17 mouse cellular contexts compared by ENCODE assay signal in genomic region chr9:113421645-113422044, GRCm38 (mm10).
DNase-seq lines count a peak whose midpoint lies in the region; ATAC-seq and TF ChIP-seq lines count a peak whose summit lies in the region.
"Had no signal": no experiment of that assay in that cellular context is flagged by ENCODE, and none has a peak within 500 bp of the region (broad histone marks: within the 10 kb centered on the region; RNA-seq: fewer than 3 reads in every experiment).

No protein-coding gene starts in this region.

- no peaks in the 10 kb centered on the region for H3K36me3 ChIP-seq in forebrain, postnatal 0 days (ENCODE audit: insufficient read depth)
- H3K36me3 ChIP-seq in forebrain, embryonic 15.5 days = no peaks in the 10 kb centered on the region
- no peaks in the 10 kb centered on the region for H3K36me3 ChIP-seq in liver, postnatal 0 days (replicated peaks; ENCODE audit: insufficient read depth, low read length)
- no peaks in the 10 kb centered on the region for H3K36me3 ChIP-seq in liver, embryonic 12.5 days
- no peaks in the 10 kb centered on the region for H3K36me3 ChIP-seq in MEL (ENCODE audit: control insufficient read depth in 1 of 2, insufficient read depth in 2 of 2, low read length in 2 of 2)
- H3K36me3 ChIP-seq: embryonic facial prominence, embryonic 12.5 days; hindbrain, embryonic 15.5 days; kidney, embryonic 15.5 days; neural tube, embryonic 12.5 days had no signal

- H3K9me3 ChIP-seq in forebrain, postnatal 0 days (ENCODE audit: low read length) = no peaks in the 10 kb centered on the region
- H3K9me3 ChIP-seq in forebrain, embryonic 15.5 days = no peaks in the 10 kb centered on the region
- no peaks in the 10 kb centered on the region for H3K9me3 ChIP-seq in liver, postnatal 0 days (ENCODE audit: low read length)
- no peaks in the 10 kb centered on the region for H3K9me3 ChIP-seq in liver, embryonic 12.5 days (replicated peaks)
- no peaks in the 10 kb centered on the region for H3K9me3 ChIP-seq in MEL (replicated peaks; ENCODE audit: insufficient read depth, low read length)
- H3K9me3 ChIP-seq: embryonic facial prominence, embryonic 12.5 days; hindbrain, embryonic 15.5 days; kidney, embryonic 15.5 days; neural tube, embryonic 12.5 days had no signal

- no peak overlapping the region for H3K9ac ChIP-seq in forebrain, postnatal 0 days
- no peak overlapping the region for H3K9ac ChIP-seq in forebrain, embryonic 15.5 days (replicated peaks)
- no peak overlapping the region for H3K9ac ChIP-seq in liver, postnatal 0 days (replicated peaks)
- no peak overlapping the region for H3K9ac ChIP-seq in liver, embryonic 12.5 days
- H3K9ac ChIP-seq in MEL (ENCODE audit: control insufficient read depth, low read depth, low read length, poor library complexity, severe bottlenecking) = no peak overlapping the region
- H3K9ac ChIP-seq: embryonic facial prominence, embryonic 12.5 days; forebrain, embryonic 13.5 days; hindbrain, embryonic 15.5 days; kidney, embryonic 15.5 days; neural tube, embryonic 12.5 days had no signal

- peak; percentile 50 for TF ChIP-seq CTCF in forebrain, postnatal 0 days (IDR thresholded peaks at IDR 0.05; ENCODE audit: low read depth)
- TF ChIP-seq CTCF in liver, postnatal 0 days (IDR thresholded peaks at IDR 0.05; ENCODE audit: low read depth) = peak; percentile 29; the same call in 1 of the 2 replicates
- TF ChIP-seq CTCF in MEL (IDR thresholded peaks at IDR 0.05 in 2 of 3, conservative IDR thresholded peaks at IDR 0.05 in 1 of 3; ENCODE audit: control insufficient read depth in 1 of 3, insufficient read depth in 1 of 3, low read depth in 2 of 3, low read length in 3 of 3, poor library complexity in 1 of 3, severe bottlenecking in 1 of 3) = peak in 2 of 3 experiments; percentile 28 to 43; a peak in 3 of 6 replicates

- peak; percentile 45 for TF ChIP-seq RAD21 in MEL (IDR thresholded peaks at IDR 0.05; ENCODE audit: low read depth, low read length)

- no peak overlapping the region for H3K27ac ChIP-seq in forebrain, postnatal 0 days (ENCODE audit: low read depth, low read length)
- no peak overlapping the region for H3K27ac ChIP-seq in forebrain, embryonic 15.5 days (replicated peaks)
- H3K27ac ChIP-seq in liver, postnatal 0 days (ENCODE audit: low read depth) = no peak overlapping the region
- H3K27ac ChIP-seq in liver, embryonic 12.5 days = no peak overlapping the region
- H3K27ac ChIP-seq in MEL (ENCODE audit: control insufficient read depth, low read depth, low read length) = no peak overlapping the region
- H3K27ac ChIP-seq: embryonic facial prominence, embryonic 12.5 days; forebrain, embryonic 13.5 days; hindbrain, embryonic 15.5 days; kidney, embryonic 15.5 days; neural tube, embryonic 12.5 days had no signal

- no peaks in the 10 kb centered on the region for H3K27me3 ChIP-seq in forebrain, postnatal 0 days (ENCODE audit: insufficient read depth, low read length)
- no peaks in the 10 kb centered on the region for H3K27me3 ChIP-seq in forebrain, embryonic 15.5 days
- no peaks in the 10 kb centered on the region for H3K27me3 ChIP-seq in liver, postnatal 0 days (ENCODE audit: insufficient read depth, low read length)
- no peaks in the 10 kb centered on the region for H3K27me3 ChIP-seq in liver, embryonic 12.5 days (replicated peaks)
- no peaks in the 10 kb centered on the region for H3K27me3 ChIP-seq in MEL (ENCODE audit: control insufficient read depth in 1 of 2, insufficient read depth in 2 of 2, low read length in 2 of 2)
- H3K27me3 ChIP-seq: embryonic facial prominence, embryonic 12.5 days; forebrain, embryonic 13.5 days; hindbrain, embryonic 15.5 days; kidney, embryonic 15.5 days; megakaryocyte, embryonic 14.5 days; neural tube, embryonic 12.5 days had no signal

- TF ChIP-seq POLR2A in MEL (IDR thresholded peaks at IDR 0.05; ENCODE audit: control insufficient read depth in 1 of 2, insufficient read depth in 1 of 2, low read depth in 1 of 2, low read length in 2 of 2, poor library complexity in 1 of 2) = no peak

- H3K4me2 ChIP-seq in forebrain, postnatal 0 days (ENCODE audit: low read depth) = no peak overlapping the region
- H3K4me2 ChIP-seq in forebrain, embryonic 15.5 days (replicated peaks) = no peak overlapping the region
- H3K4me2 ChIP-seq in liver, postnatal 0 days (ENCODE audit: low read depth, low read length) = no peak overlapping the region
- H3K4me2 ChIP-seq in liver, embryonic 12.5 days = no peak overlapping the region
- H3K4me2 ChIP-seq: embryonic facial prominence, embryonic 12.5 days; forebrain, embryonic 13.5 days; hindbrain, embryonic 15.5 days; kidney, embryonic 15.5 days; neural tube, embryonic 12.5 days had no signal

- H3K4me1 ChIP-seq in forebrain, postnatal 0 days (ENCODE audit: insufficient read depth) = no peaks in the 10 kb centered on the region
- H3K4me1 ChIP-seq in forebrain, embryonic 15.5 days = no peaks in the 10 kb centered on the region
- H3K4me1 ChIP-seq in liver, postnatal 0 days (ENCODE audit: insufficient read depth) = no peaks in the 10 kb centered on the region
- no peaks in the 10 kb centered on the region for H3K4me1 ChIP-seq in liver, embryonic 12.5 days
- H3K4me1 ChIP-seq in MEL (ENCODE audit: control insufficient read depth in 1 of 2, insufficient read depth in 2 of 2, low read length in 2 of 2) = no peaks in the 10 kb centered on the region
- H3K4me1 ChIP-seq: embryonic facial prominence, embryonic 12.5 days; hindbrain, embryonic 15.5 days; kidney, embryonic 15.5 days; megakaryocyte, embryonic 14.5 days; neural tube, embryonic 12.5 days had no signal

- no peak for ATAC-seq in forebrain, postnatal 0 days
- ATAC-seq in forebrain, embryonic 15.5 days (replicated peaks) = no peak
- no peak for ATAC-seq in liver, postnatal 0 days
- ATAC-seq in liver, embryonic 12.5 days = no peak
- ATAC-seq: forebrain, embryonic 13.5 days had no signal

- DNase-seq in forebrain, postnatal 0 days = peak; percentile 46
- no peak for DNase-seq in liver, postnatal 0 days
- DNase-seq in MEL (ENCODE audit: low read depth, low spot score) = peak; percentile 38
- peak; percentile 3 for DNase-seq in induced T-regulatory cell, adult 2 months (ENCODE audit: low read depth)
- no peak for DNase-seq in right cerebral cortex, postnatal 10 days (ENCODE audit: low spot score in 2 of 2)
- no peak for DNase-seq in lung, postnatal 36 days
- DNase-seq: cerebellum, adult 11-12 months; gastrocnemius, postnatal 25 days; layer of hippocampus, adult 9-11 months had no signal

- no peak for TF ChIP-seq EP300 in liver, postnatal 0 days (IDR thresholded peaks at IDR 0.05; ENCODE audit: low read depth)
- TF ChIP-seq EP300 in MEL (IDR thresholded peaks at IDR 0.05; ENCODE audit: low read depth in 1 of 2, low read length in 2 of 2) = no peak

- H3K4me3 ChIP-seq in forebrain, postnatal 0 days (ENCODE audit: low read depth, low read length) = no peak overlapping the region
- no peak overlapping the region for H3K4me3 ChIP-seq in forebrain, embryonic 15.5 days
- H3K4me3 ChIP-seq in liver, postnatal 0 days (ENCODE audit: low read depth, low read length) = no peak overlapping the region
- no peak overlapping the region for H3K4me3 ChIP-seq in liver, embryonic 12.5 days
- no peak overlapping the region for H3K4me3 ChIP-seq in MEL (ENCODE audit: control insufficient read depth in 1 of 2, insufficient read depth in 1 of 2, low read depth in 2 of 2, low read length in 2 of 2)
- H3K4me3 ChIP-seq: embryonic facial prominence, embryonic 12.5 days; forebrain, embryonic 13.5 days; hindbrain, embryonic 15.5 days; kidney, embryonic 15.5 days; megakaryocyte, embryonic 14.5 days; neural tube, embryonic 12.5 days had no signal

- H3K79me2 ChIP-seq in MEL (ENCODE audit: control insufficient read depth, insufficient read depth, low read length, poor library complexity) = no peaks in the 10 kb centered on the region

TF ChIP-seq in MEL, 35 proteins besides CTCF, POLR2A, EP300 and RAD21:
- TF ChIP-seq POLR2AphosphoS2 (IDR thresholded peaks at IDR 0.05; ENCODE audit: low read length) = no peak
- peak; percentile 52 for TF ChIP-seq SMC3 (IDR thresholded peaks at IDR 0.05; ENCODE audit: low read depth, low read length)
- no peak for TF ChIP-seq MEF2A (IDR thresholded peaks at IDR 0.05; ENCODE audit: extremely low read depth, insufficient replicate concordance, low read depth, low read length, poor library complexity, severe bottlenecking)
TF ChIP-seq in MEL: peak in this region for 1.

Comparison
In these comparisons a context has a peak if more than half of its experiments do, and no peak if none do; other contexts are left out.
1. DNase-seq: peak in forebrain, postnatal 0 days (single experiment), MEL (single experiment) and induced T-regulatory cell, adult 2 months (single experiment); none in liver, postnatal 0 days (single experiment), right cerebral cortex, postnatal 10 days (0 of 2) and lung, postnatal 36 days (single experiment).
2. Peak in every context shown above with its lines, with median percentiles within 50 percentile points of each other: CTCF ChIP-seq.